Mouse (Mus musculus) stomach, embryonic 16.5 days (tissue): ENCODE results near the gene Acp2. TPM values are rescaled to one million over a fixed set of nuclear protein-coding genes. Genes with fewer than 3 reads are reported as not detected.

Experiments
- ATAC-seq: fragments of 200-750 bp; cut with Nextera tagmentation; 2 replicates; pipeline ENCODE4 v1.8.0; 2017; ENCODE audit warnings: moderate number of reproducible peaks, moderate TSS enrichment; ENCODE audit not compliant: insufficient read depth, low FRiP score
- H3K27ac ChIP-seq: fragments of 300-500 bp; sonication (generic); 2 replicates; pipeline ENCODE4 v1.5.1; 2014; ENCODE audit warnings: low read length
- H3K27me3 ChIP-seq: fragments of 300-500 bp; sonication (generic); 2 replicates; pipeline ENCODE4 v1.6.1; 2014; ENCODE audit warnings: low read length, control low read depth, mixed read lengths; ENCODE audit not compliant: control insufficient read depth, insufficient read depth
- H3K36me3 ChIP-seq: fragments of 300-500 bp; sonication (generic); 2 replicates; pipeline ENCODE4 v1.6.1; 2014; ENCODE audit warnings: low read length; ENCODE audit not compliant: control insufficient read depth, insufficient read depth
- H3K4me1 ChIP-seq: fragments of 300-500 bp; sonication (generic); 2 replicates; pipeline ENCODE4 v1.6.1; 2014; ENCODE audit warnings: low read length, control low read depth, mixed read lengths; ENCODE audit not compliant: control insufficient read depth, insufficient read depth
- H3K4me2 ChIP-seq: fragments of 300-500 bp; sonication (generic); 2 replicates; pipeline ENCODE4 v1.6.1; 2014; ENCODE audit warnings: low read depth, low read length, mixed read lengths
- H3K4me3 ChIP-seq: fragments of 300-500 bp; sonication (generic); replicated peaks from 2 replicates; pipeline ENCODE4 v1.5.1; 2014; ENCODE audit warnings: mild to moderate bottlenecking, low read length
- H3K9ac ChIP-seq: fragments of 300-500 bp; sonication (generic); 2 replicates; pipeline ENCODE4 v1.6.1; 2014; ENCODE audit warnings: low read length
- H3K9me3 ChIP-seq: fragments of 300-500 bp; sonication (generic); replicated peaks from 2 replicates; pipeline ENCODE4 v1.6.1; 2016; ENCODE audit warnings: low read length, control low read depth; ENCODE audit not compliant: control insufficient read depth
- WGBS: fragments of 180-500 bp; shearing (Covaris S2); extraction: QIAGEN DNeasy Blood & Tissue Kit; methylation state at CpG from one replicate; pipeline ENCODE4 v1.1.7; 2014; 5-methylcytosine and 5-hydroxymethylcytosine counted together
- polyA plus RNA-seq: library from polyadenylated mRNA; unstranded; fragments of >200 nt; fragmentation: Nextera tagmentation; extraction: Ambion mirVana; gene quantifications from 2 replicates; pipeline ENCODE4 v1.2.1, GENCODE M21; 2015

Gene Acp2
- polyA plus RNA-seq, 1 experiment from 2014 or later, result 23.1 TPM

DNA sequence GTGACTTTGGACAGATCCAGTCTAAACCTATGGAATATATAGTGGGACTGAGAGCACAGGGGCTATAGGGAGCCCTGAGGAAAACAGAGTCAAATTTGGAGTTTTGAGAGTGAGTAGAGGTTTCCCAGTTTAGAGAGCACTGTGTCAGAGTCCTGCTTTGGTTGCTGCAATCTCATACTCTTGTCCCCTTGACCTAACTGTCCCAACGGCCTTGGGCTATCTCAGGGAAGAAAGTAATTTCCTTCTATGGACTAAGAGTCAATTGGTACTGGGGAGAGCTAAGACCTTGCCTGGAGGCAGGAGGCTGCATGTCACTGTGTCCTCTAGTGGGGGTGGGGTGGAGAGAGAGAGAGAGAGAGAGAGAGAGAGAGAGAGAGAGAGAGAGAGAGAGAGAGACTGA lies 56.1 kb downstream of the Acp2 start:
- Histone ChIP-seq H3K36me3 (no peaks in the 10 kb centered on the region), H3K4me2 (peak overlapping the region; percentile 65), H3K9ac (peak overlapping the region; percentile 80), H3K27me3 (peaks cover 4% of the 10 kb centered on the region; the same call in 1 of the 2 replicates), H3K4me3 (no peak overlapping the region), H3K4me1 (peaks cover 9% of the 10 kb centered on the region), H3K9me3 (no peaks in the 10 kb centered on the region), H3K27ac (peak overlapping the region; percentile 92; the same call in 1 of the 2 replicates)
- 50% methylated on average over 1 of the region's 1 CpGs for WGBS
- no peak for ATAC-seq

GRCm38 (mm10) chr2:91259493-91259892 lies 56.8 kb downstream of the Acp2 start:
- peaks cover 13% of the 10 kb centered on the region for H3K4me1 ChIP-seq
- H3K4me2 ChIP-seq, result no peak overlapping the region
- H3K9me3 ChIP-seq, result no peaks in the 10 kb centered on the region
- peaks cover 4% of the 10 kb centered on the region; the same call in 1 of the 2 replicates for H3K27me3 ChIP-seq
- no peak for ATAC-seq
- H3K9ac ChIP-seq, result no peak overlapping the region
- no peak overlapping the region for H3K4me3 ChIP-seq
- WGBS, result 93% methylated on average over 1 of the region's 1 CpGs
- no peak overlapping the region for H3K27ac ChIP-seq
- no peaks in the 10 kb centered on the region for H3K36me3 ChIP-seq

Other genes starting within 250 kb of the Acp2 start
- 1.5 and 4.8 TPM in 2 replicates for gene Rapsn, start 167.3 kb upstream of the Acp2 start, polyA plus RNA-seq
- gene Psmc3, start 148.9 kb upstream of the Acp2 start, polyA plus RNA-seq, result 264 and 286 TPM in 2 replicates
- gene Slc39a13, start 132.5 kb upstream of the Acp2 start, polyA plus RNA-seq, result 43.7 and 51.3 TPM in 2 replicates
- 5.1 and 6.7 TPM in 2 replicates for gene Spi1, start 120.5 kb upstream of the Acp2 start, polyA plus RNA-seq
- 0.17 and 0.54 TPM in 2 replicates for gene Mybpc3, start 84.7 kb upstream of the Acp2 start, polyA plus RNA-seq
- 14.3 and 17.2 TPM in 2 replicates for gene Madd, start 19.0 kb upstream of the Acp2 start, polyA plus RNA-seq
- gene Nr1h3, start 51 bp upstream of the Acp2 start, polyA plus RNA-seq, result 3.5 and 4.2 TPM in 2 replicates
- 17.1 and 20.5 TPM in 2 replicates for gene Ddb2, start 34.1 kb downstream of the Acp2 start, polyA plus RNA-seq
- gene Pacsin3, start 53.1 kb downstream of the Acp2 start, polyA plus RNA-seq, result 65.5 and 73.3 TPM in 2 replicates
- 82.0 and 82.3 TPM in 2 replicates for gene Arfgap2, start 62.1 kb downstream of the Acp2 start, polyA plus RNA-seq
- 42.3 and 45.1 TPM in 2 replicates for gene 1110051M20Rik, start 241.8 kb downstream of the Acp2 start, polyA plus RNA-seq